Mouse (Mus musculus): Measurements from ENCODE around the gene Clcn1.
A peak's percentile ranks its signal among the peaks of the same experiment; 100 is the strongest.

The Clcn1 gene

GRCm38 (mm10) chr6:42323371-42324066 lies 37.0 kb downstream of the Clcn1 start:
- Histone ChIP-seq H3K36me3 (ENCODE audit: insufficient read depth, low read length) (no peaks in the 10 kb centered on the region), H3K9me3 (ENCODE audit: low read length) (no peaks in the 10 kb centered on the region), H3K4me3 (replicated peaks; ENCODE audit: low read length) (peak overlapping the region; percentile 84), H3K4me1 (replicated peaks; ENCODE audit: low read depth, low read length) (peaks cover 23% of the 10 kb centered on the region), H3K27me3 (ENCODE audit: insufficient read depth, low read length) (peaks cover 81% of the 10 kb centered on the region)
- TF ChIP-seq NANOG (IDR thresholded peaks at IDR 0.05; ENCODE audit: borderline replicate concordance, low read length) (no peak), CTCF (conservative IDR thresholded peaks at IDR 0.05; ENCODE audit: low read length) (no peak), POU5F1 (IDR thresholded peaks at IDR 0.05; ENCODE audit: borderline replicate concordance, low read length) (no peak)

- Histone ChIP-seq H3K4me3 (replicated peaks; ENCODE audit: low read length) (peak overlapping the region; percentile 84), H3K4me1 (replicated peaks; ENCODE audit: low read depth, low read length) (peaks cover 23% of the 10 kb centered on the region), H3K27me3 (ENCODE audit: insufficient read depth, low read length) (peaks cover 80% of the 10 kb centered on the region), H3K36me3 (ENCODE audit: insufficient read depth, low read length) (no peaks in the 10 kb centered on the region), H3K9me3 (ENCODE audit: low read length) (no peaks in the 10 kb centered on the region)
- TF ChIP-seq NANOG (IDR thresholded peaks at IDR 0.05; ENCODE audit: borderline replicate concordance, low read length) (no peak), POU5F1 (IDR thresholded peaks at IDR 0.05; ENCODE audit: borderline replicate concordance, low read length) (no peak), CTCF (conservative IDR thresholded peaks at IDR 0.05; ENCODE audit: low read length) (no peak)
Observed at GRCm38 (mm10) chr6:42324067-42324481, 37.6 kb downstream of the Clcn1 start.

- peaks cover 79% of the 10 kb centered on the region for H3K27me3 ChIP-seq (ENCODE audit: insufficient read depth, low read length)
- no peaks in the 10 kb centered on the region for H3K36me3 ChIP-seq (ENCODE audit: insufficient read depth, low read length)
- no peak for TF ChIP-seq CTCF (conservative IDR thresholded peaks at IDR 0.05; ENCODE audit: low read length)
- H3K9me3 ChIP-seq (ENCODE audit: low read length): no peaks in the 10 kb centered on the region
- H3K4me3 ChIP-seq (replicated peaks; ENCODE audit: low read length): peak within 1 kb of the TSS; percentile 84
- H3K4me1 ChIP-seq (replicated peaks; ENCODE audit: low read depth, low read length): peaks cover 23% of the 10 kb centered on the region
Observed at GRCm38 (mm10) chr6:42324482-42325267, 38.2 kb downstream of the Clcn1 start, which contains the start of gene Fam131b. Fam131b (minus strand) TSS chr6:42324643.

- no peaks in the 10 kb centered on the region for H3K9me3 ChIP-seq (ENCODE audit: low read length)
- peaks cover 23% of the 10 kb centered on the region for H3K4me1 ChIP-seq (replicated peaks; ENCODE audit: low read depth, low read length)
- peak overlapping the region; percentile 84 for H3K4me3 ChIP-seq (replicated peaks; ENCODE audit: low read length)
- H3K36me3 ChIP-seq (ENCODE audit: insufficient read depth, low read length): no peaks in the 10 kb centered on the region
- TF ChIP-seq CTCF (conservative IDR thresholded peaks at IDR 0.05; ENCODE audit: low read length): peak; percentile 98
- TF ChIP-seq NANOG (IDR thresholded peaks at IDR 0.05; ENCODE audit: borderline replicate concordance, low read length): no peak
- peaks cover 76% of the 10 kb centered on the region for H3K27me3 ChIP-seq (ENCODE audit: insufficient read depth, low read length)
Observed at GRCm38 (mm10) chr6:42325268-42325609, 38.8 kb downstream of the Clcn1 start.

- Histone ChIP-seq H3K36me3 (ENCODE audit: insufficient read depth, low read length) (no peaks in the 10 kb centered on the region), H3K4me3 (replicated peaks; ENCODE audit: low read length) (no peak overlapping the region), H3K9me3 (ENCODE audit: low read length) (no peaks in the 10 kb centered on the region), H3K27me3 (ENCODE audit: insufficient read depth, low read length) (peaks cover 72% of the 10 kb centered on the region), H3K4me1 (replicated peaks; ENCODE audit: low read depth, low read length) (peaks cover 23% of the 10 kb centered on the region)
- TF ChIP-seq POU5F1 (IDR thresholded peaks at IDR 0.05; ENCODE audit: borderline replicate concordance, low read length) (no peak), CTCF (conservative IDR thresholded peaks at IDR 0.05; ENCODE audit: low read length) (no peak), NANOG (IDR thresholded peaks at IDR 0.05; ENCODE audit: borderline replicate concordance, low read length) (no peak)
Observed at GRCm38 (mm10) chr6:42326509-42326908, 40.0 kb downstream of the Clcn1 start.

GRCm38 (mm10) chr6:42328757-42329156 lies 42.3 kb downstream of the Clcn1 start:
- no peak overlapping the region for H3K4me3 ChIP-seq (replicated peaks; ENCODE audit: low read length)
- peaks cover 12% of the 10 kb centered on the region for H3K4me1 ChIP-seq (replicated peaks; ENCODE audit: low read depth, low read length)
- TF ChIP-seq POU5F1 (IDR thresholded peaks at IDR 0.05; ENCODE audit: borderline replicate concordance, low read length) (no peak), NANOG (IDR thresholded peaks at IDR 0.05; ENCODE audit: borderline replicate concordance, low read length) (no peak), CTCF (conservative IDR thresholded peaks at IDR 0.05; ENCODE audit: low read length) (no peak)
- no peaks in the 10 kb centered on the region; the same call in 1 of the 2 replicates for H3K9me3 ChIP-seq (ENCODE audit: low read length)
- no peaks in the 10 kb centered on the region for H3K36me3 ChIP-seq (ENCODE audit: insufficient read depth, low read length)
- H3K27me3 ChIP-seq (ENCODE audit: insufficient read depth, low read length): peaks cover 57% of the 10 kb centered on the region

- peaks cover 48% of the 10 kb centered on the region for H3K27me3 ChIP-seq (ENCODE audit: insufficient read depth, low read length)
- H3K4me3 ChIP-seq (replicated peaks; ENCODE audit: low read length): no peak overlapping the region
- no peaks in the 10 kb centered on the region for H3K36me3 ChIP-seq (ENCODE audit: insufficient read depth, low read length)
- H3K9me3 ChIP-seq (ENCODE audit: low read length): no peaks in the 10 kb centered on the region; the same call in 1 of the 2 replicates
- TF ChIP-seq NANOG (IDR thresholded peaks at IDR 0.05; ENCODE audit: borderline replicate concordance, low read length): no peak
- TF ChIP-seq CTCF (conservative IDR thresholded peaks at IDR 0.05; ENCODE audit: low read length): no peak
- TF ChIP-seq POU5F1 (IDR thresholded peaks at IDR 0.05; ENCODE audit: borderline replicate concordance, low read length): no peak
- peaks cover 4% of the 10 kb centered on the region; the same call in 1 of the 2 replicates for H3K4me1 ChIP-seq (replicated peaks; ENCODE audit: low read depth, low read length)
Observed at GRCm38 (mm10) chr6:42330216-42330615, 43.7 kb downstream of the Clcn1 start.

GRCm38 (mm10) chr6:42330946-42331345 lies 44.5 kb downstream of the Clcn1 start:
- Histone ChIP-seq H3K36me3 (ENCODE audit: insufficient read depth, low read length) (no peaks in the 10 kb centered on the region), H3K4me1 (replicated peaks; ENCODE audit: low read depth, low read length) (no peaks in the 10 kb centered on the region), H3K4me3 (replicated peaks; ENCODE audit: low read length) (no peak overlapping the region), H3K27me3 (ENCODE audit: insufficient read depth, low read length) (peaks cover 41% of the 10 kb centered on the region), H3K9me3 (ENCODE audit: low read length) (no peaks in the 10 kb centered on the region; the same call in 1 of the 2 replicates)
- TF ChIP-seq NANOG (IDR thresholded peaks at IDR 0.05; ENCODE audit: borderline replicate concordance, low read length): no peak
- no peak for TF ChIP-seq POU5F1 (IDR thresholded peaks at IDR 0.05; ENCODE audit: borderline replicate concordance, low read length)
- no peak for TF ChIP-seq CTCF (conservative IDR thresholded peaks at IDR 0.05; ENCODE audit: low read length)

All from E14TG2a.4 (cell line).